Mouse (Mus musculus): ENCODE results near the gene Sox9.

Sox9 gene

DNA sequence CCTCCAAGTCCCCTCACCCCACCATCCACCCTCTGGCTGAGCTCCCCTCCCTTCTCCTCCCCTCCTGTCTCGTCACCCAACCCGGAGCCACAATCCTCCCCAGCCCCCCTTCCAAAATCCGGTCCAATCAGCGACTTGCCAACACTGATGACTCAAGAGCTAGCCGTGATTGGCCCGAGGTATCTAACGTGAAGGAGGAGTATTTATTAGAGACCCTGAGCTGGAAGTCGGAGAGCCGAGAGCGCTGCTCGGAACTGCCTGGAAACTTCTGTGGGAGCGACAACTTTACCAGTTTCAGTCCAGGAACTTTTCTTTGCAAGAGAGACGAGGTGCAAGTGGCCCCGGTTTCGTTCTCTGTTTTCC, at the start of gene Sox9:
Gene Sox9 (plus strand): TSS at position 231 of the 363 bp plus-strand sequence.
- DNase-seq: peak; percentile 42

- no peak for DNase-seq
These were observed 49.6 kb upstream of the Sox9 start for GRCm38 (mm10) chr11:112732401-112732800.

DNA sequence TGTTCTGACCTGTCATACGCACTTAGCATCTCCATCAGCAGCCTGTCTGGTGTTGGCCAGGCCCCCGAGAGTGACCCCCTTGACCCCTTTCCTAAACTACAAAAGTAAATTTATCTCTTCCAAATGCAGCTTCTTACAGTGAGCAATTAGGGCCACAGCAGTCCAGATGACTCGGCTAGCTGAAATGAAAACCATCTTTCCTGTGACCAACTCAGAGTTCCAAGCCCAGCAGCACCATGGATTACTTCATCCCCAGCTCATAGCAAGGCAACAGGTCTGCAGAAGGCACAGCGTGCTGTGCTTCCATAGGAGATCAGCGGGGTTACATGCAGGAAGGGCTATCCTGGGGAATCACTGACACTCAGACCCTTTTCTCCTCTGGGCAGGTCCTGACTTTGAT, 45.0 kb upstream of the Sox9 start:
- DNase-seq: no peak

- no peak for DNase-seq
These were observed 42.3 kb upstream of the Sox9 start for GRCm38 (mm10) chr11:112739681-112740080.

GRCm38 (mm10) chr11:112756516-112756915, 25.5 kb upstream of the Sox9 start:
- no peak for DNase-seq

GRCm38 (mm10) chr11:112758056-112758455, 24.0 kb upstream of the Sox9 start:
- no peak for DNase-seq

DNA sequence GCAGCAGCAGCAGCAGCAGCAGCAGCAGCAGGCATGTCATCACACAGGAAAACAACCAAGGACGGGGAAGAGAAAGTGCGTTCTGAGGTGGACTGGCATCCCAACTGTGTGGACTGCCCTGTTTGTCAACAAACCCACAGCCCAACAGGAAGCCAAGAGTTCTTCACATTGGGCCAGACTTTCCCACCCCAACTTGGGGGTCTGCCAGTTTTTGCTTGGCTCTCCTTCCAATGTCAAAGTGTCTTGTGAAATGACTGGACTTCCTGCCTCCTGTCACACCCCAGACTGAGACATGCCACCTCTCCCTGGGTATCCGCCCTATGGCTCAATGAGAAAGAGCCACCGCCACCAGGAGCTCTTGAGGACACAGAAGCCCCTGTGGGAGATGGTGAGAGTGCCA, 15.1 kb upstream of the Sox9 start:
- DNase-seq: no peak

DNA sequence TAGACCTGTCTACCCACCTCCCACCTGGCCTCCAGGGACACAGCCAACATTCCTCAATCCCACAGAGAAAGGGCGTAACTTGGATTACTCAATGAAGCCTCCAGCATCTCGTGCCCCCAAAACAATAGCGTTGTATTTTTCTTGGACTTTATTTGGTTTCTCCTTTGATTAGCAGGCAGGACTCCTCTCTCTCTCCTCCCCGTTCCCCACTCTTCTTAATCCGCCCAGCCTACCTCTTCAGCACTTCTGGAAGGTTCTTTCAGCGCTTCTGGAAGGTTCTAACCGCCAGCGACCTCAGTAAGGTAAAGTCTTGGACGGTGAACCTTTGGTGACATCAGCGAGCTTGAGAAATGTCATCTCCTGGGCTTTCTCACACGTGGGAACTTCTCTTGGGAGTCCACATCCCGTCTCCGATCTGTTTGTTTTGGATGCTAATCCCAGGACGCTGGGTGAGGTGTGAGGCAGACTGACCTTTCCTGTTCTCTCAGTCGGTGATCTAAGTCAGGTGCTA, 14.4 kb upstream of the Sox9 start:
- DNase-seq: no peak

- DNase-seq: no peak
These were observed 9.2 kb upstream of the Sox9 start for GRCm38 (mm10) chr11:112772791-112773355.

DNA sequence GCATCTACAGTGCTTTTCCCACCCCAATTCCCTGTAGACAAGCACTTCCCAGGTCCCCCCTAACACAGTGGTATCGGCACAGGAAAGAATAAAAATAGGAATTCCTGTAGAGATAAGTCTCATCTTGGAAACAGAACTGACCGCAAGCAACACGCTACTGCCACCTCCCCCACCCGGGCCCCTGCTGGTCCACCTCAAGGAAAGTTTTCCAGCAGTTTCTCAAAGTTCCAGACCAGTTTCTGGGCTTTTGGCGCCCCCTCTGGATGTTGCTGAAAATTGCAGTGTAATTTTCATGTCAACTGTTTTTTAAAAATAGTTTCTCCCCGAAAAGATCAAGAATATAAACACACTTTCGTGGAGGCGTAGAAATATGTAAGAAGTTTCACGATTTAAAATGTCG, 2.3 kb upstream of the Sox9 start:
- DNase-seq: no peak

DNA sequence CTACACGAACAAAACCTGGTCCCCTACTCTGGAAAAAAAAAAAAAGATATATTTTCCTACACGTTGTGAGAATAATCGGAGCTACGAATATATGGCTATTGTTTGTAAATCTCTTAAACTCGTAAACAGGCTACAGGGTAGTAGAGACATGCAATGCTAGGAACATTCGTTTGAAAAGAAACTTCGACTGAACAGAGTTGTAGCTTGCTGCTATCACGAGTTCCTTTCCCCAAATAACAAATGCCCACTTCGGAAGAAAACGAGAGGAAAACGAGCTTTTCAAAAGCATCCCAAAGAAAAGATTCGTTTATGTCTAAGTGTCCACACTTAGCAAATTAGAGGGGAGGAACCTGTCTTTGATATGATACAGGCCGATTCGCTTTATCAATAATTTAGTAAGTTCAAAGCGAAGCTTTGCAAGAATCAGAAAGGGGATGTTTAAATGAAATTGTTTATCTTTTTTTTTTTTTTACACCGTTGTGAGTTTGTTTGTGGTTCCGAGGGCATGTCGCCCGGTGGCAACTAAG, 1.6 kb upstream of the Sox9 start:
- no peak for DNase-seq

GRCm38 (mm10) chr11:112781035-112781911, 751 bp upstream of the Sox9 start:
- DNase-seq: no peak

GRCm38 (mm10) chr11:112782357-112783121, 515 bp downstream of the Sox9 start:
- DNase-seq: no peak

DNA sequence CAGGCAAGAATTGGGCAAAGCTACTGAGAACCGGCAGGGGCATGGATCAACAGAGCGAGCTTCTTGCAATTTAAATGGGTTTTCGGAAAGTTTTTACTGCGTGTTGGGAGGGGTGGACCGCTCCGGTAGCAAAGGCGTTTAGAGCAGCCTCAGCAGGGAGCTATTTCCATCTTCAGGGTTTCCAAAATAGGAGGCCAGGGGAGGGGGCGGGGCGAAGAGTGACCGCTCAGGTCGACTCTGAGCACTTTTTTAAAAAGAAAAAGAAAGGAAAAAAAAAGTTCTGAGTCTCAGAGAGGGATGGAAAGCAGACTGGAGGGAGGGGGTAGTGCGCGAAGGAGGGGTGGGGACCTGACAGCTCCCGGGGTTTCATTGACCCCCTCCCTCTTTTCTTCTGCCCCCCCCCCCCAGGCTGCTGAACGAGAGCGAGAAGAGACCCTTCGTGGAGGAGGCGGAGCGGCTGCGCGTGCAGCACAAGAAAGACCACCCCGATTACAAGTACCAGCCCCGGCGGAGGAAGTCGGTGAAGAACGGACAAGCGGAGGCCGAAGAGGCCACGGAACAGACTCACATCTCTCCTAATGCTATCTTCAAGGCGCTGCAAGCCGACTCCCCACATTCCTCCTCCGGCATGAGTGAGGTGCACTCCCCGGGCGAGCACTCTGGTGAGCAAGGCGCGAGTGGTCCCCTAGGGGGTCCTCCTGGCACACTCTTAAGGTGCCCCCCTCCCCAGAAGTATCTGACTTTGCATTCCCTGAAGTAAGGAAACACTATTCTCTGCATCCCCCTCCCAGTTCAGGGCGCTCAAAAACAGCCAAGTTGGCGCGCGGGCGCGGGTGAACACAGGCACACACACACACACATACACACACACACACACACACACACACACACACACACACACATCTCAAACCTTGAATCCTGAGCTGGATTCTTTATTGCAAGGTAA, 1.6 kb downstream of the Sox9 start:
- no peak for DNase-seq

DNA sequence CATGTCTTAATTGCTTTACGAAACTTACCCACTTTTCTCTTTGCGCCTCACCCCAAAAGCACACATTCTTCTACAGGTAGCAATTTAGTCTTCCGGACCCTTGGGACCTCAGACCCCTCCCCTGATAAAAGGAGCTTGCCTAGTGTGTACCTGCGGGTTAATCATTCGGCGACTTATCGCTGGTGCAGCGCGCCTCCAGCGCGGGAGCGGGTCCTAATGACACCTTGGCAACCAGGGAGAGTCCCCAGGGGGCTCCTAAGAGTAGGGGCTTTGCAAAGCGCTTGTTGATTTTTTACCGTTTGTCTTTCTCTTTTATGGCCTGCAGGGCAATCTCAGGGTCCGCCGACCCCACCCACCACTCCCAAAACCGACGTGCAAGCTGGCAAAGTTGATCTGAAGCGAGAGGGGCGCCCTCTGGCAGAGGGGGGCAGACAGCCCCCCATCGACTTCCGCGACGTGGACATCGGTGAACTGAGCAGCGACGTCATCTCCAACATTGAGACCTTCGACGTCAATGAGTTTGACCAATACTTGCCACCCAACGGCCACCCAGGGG, 2.4 kb downstream of the Sox9 start:
- no peak for DNase-seq

DNA sequence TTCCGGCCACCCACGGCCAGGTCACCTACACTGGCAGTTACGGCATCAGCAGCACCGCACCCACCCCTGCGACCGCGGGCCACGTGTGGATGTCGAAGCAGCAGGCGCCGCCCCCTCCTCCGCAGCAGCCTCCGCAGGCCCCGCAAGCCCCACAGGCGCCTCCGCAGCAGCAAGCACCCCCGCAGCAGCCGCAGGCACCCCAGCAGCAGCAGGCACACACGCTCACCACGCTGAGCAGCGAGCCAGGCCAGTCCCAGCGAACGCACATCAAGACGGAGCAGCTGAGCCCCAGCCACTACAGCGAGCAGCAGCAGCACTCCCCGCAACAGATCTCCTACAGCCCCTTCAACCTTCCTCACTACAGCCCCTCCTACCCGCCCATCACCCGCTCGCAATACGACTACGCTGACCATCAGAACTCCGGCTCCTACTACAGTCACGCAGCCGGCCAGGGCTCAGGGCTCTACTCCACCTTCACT, 2.9 kb downstream of the Sox9 start:
- no peak for DNase-seq

- DNase-seq: no peak
These were observed 3.6 kb downstream of the Sox9 start for GRCm38 (mm10) chr11:112785581-112785980.

DNA sequence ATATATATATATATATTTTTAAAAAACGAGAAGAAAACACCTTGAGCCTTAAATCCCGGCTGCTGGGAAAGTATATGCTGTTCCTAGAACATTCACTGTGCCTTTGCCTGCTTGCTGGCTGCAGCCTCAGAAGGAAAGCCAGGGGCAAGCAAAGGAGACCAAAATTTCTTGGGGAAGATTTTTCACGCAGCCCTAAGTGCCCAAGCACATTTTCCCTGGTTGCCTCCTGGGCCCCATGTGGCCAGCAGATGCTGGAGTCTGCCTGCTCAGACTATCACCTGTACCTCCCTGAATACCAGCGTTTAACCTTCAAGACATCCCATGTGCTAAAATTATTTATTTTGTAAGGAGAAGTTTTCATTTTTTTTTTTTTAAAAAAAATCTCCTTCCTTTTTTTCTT, 4.4 kb downstream of the Sox9 start:
- no peak for DNase-seq

DNA sequence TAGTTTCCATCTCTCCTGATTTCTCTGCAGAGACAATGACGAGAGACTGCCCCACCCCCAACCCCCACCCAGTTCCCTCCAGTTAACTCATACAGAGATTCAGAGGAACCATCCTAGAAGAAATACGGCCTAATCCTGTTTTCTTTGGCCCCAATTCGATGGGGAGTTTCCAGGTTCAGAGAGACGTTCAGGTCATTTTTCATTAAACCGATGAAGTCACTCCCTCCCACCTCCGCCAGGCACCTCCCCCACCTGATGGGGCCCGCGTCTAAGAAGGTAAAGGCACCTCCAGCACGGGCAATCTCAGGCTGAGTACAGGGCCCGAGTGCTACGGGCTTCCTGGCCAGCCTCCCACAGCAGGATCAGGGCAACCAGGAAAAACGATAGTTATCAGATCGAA, 6.3 kb downstream of the Sox9 start:
- DNase-seq: no peak

- no peak for DNase-seq
These were observed 14.4 kb downstream of the Sox9 start for GRCm38 (mm10) chr11:112796379-112796778.

DNA sequence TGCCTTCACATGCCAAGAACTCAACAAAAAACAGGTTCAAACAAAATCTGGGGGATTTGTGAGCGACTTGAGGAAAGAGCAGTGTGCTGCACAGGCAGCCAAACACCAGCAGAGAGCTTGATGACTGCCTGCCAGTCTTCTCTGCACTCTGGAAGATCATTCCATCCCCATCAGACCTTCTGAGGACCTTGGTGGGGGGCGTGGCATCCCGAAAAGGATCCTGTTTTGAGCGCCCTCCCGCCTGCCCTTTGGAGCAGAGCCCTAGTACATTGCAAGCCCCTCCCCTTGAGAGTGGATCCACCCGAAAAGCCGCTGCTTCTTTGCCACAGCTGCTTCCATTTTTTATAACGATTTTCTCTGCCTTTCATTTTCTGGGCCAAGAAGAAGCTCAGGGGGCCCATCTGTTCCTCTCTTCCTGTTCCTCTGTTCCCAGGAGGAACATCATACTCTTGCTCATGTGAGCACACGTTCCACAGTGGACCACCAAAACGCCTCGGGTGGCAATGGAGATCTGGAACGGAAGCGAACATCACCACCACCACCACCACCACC, 16.9 kb downstream of the Sox9 start:
- DNase-seq: no peak

All from cerebellum, adult 11-12 months (tissue).